Mouse (Mus musculus) lung, embryonic 16.5 days (tissue): ENCODE results near the gene Rab26. TPM values are rescaled to one million over a fixed set of nuclear protein-coding genes. Genes with fewer than 3 reads are reported as not detected.
A peak's percentile ranks its signal among the peaks of the same experiment; 100 is the strongest.

Source experiments
- ATAC-seq: fragments of 200-750 bp; cut with Nextera tagmentation; 2 replicates; pipeline ENCODE4 v1.8.0; 2017; ENCODE audit warnings: low read depth, mild to moderate bottlenecking, moderate library complexity
- H3K27ac ChIP-seq: fragments of 300-500 bp; sonication (generic); 2 replicates; pipeline ENCODE4 v1.5.1; 2014; ENCODE audit warnings: mild to moderate bottlenecking, control low read depth, low read length
- H3K27me3 ChIP-seq: fragments of 300-500 bp; sonication (generic); 2 replicates; pipeline ENCODE4 v1.6.1; 2014; ENCODE audit warnings: low read depth, low read length, mixed read lengths; ENCODE audit not compliant: control insufficient read depth, insufficient read depth
- H3K36me3 ChIP-seq: fragments of 300-500 bp; sonication (generic); 2 replicates; pipeline ENCODE4 v1.6.1; 2014; ENCODE audit warnings: low read length; ENCODE audit not compliant: control insufficient read depth, insufficient read depth
- H3K4me1 ChIP-seq: fragments of 300-500 bp; sonication (generic); replicated peaks from 2 replicates; pipeline ENCODE4 v1.6.1; 2014; ENCODE audit warnings: low read length, mixed read lengths; ENCODE audit not compliant: control insufficient read depth, insufficient read depth
- H3K4me2 ChIP-seq: fragments of 300-500 bp; sonication (generic); 2 replicates; pipeline ENCODE4 v1.6.1; 2014; ENCODE audit warnings: low read depth, low read length, control low read depth
- H3K4me3 ChIP-seq: fragments of 300-500 bp; sonication (generic); 2 replicates; pipeline ENCODE4 v1.5.1; 2014; ENCODE audit warnings: mild to moderate bottlenecking, low read length, control low read depth
- H3K9ac ChIP-seq: fragments of 300-500 bp; sonication (generic); 2 replicates; pipeline ENCODE4 v1.6.1; 2014; ENCODE audit warnings: low read length, control low read depth
- H3K9me3 ChIP-seq: fragments of 300-500 bp; sonication (generic); 2 replicates; pipeline ENCODE4 v1.6.1; 2016; ENCODE audit warnings: low read length; ENCODE audit not compliant: control insufficient read depth
- WGBS: fragments of 180-500 bp; shearing (Covaris S2); extraction: QIAGEN DNeasy Blood & Tissue Kit; methylation state at CpG from one replicate; pipeline ENCODE4 v1.1.7; 2014; 5-methylcytosine and 5-hydroxymethylcytosine counted together
- polyA plus RNA-seq: library from polyadenylated mRNA; unstranded; fragments of >200 nt; fragmentation: Nextera tagmentation; extraction: Ambion mirVana; gene quantifications from 2 replicates; pipeline ENCODE4 v1.2.1, GENCODE M21; 2015

Rab26 gene
- polyA plus RNA-seq, 1 experiment from 2014 or later: 2.6 TPM

- peak overlapping the region; percentile 3; the same call in 1 of the 2 replicates for H3K4me3 ChIP-seq
- peak overlapping the region; percentile 43; the same call in 1 of the 2 replicates for H3K4me2 ChIP-seq
- H3K27ac ChIP-seq: no peak overlapping the region
- 0 out of 2 replicates have a peak, but pooled peaks cover 2% of the 10 kb centered on the region for H3K4me1 ChIP-seq
- peak; percentile 40; the same call in 1 of the 2 replicates for ATAC-seq
- H3K9ac ChIP-seq: peak overlapping the region; percentile 57; the same call in 1 of the 2 replicates
- no peaks in the 10 kb centered on the region for H3K9me3 ChIP-seq
- H3K36me3 ChIP-seq: peaks cover 31% of the 10 kb centered on the region
- no peaks in the 10 kb centered on the region for H3K27me3 ChIP-seq
- WGBS: 29% methylated on average over 36 of the region's 36 CpGs
Observed at GRCm38 (mm10) chr17:24506332-24507070, 27.5 kb downstream of the Rab26 start.

- Histone ChIP-seq H3K27me3 (no peaks in the 10 kb centered on the region), H3K4me1 (0 out of 2 replicates have a peak, but pooled peaks cover 2% of the 10 kb centered on the region), H3K4me3 (no peak overlapping the region), H3K9me3 (no peaks in the 10 kb centered on the region), H3K36me3 (peaks cover 21% of the 10 kb centered on the region), H3K4me2 (no peak overlapping the region), H3K9ac (no peak overlapping the region), H3K27ac (no peak overlapping the region)
- no peak for ATAC-seq
- WGBS: 88% methylated on average over 30 of the region's 30 CpGs
Observed at GRCm38 (mm10) chr17:24505286-24505955, 28.6 kb downstream of the Rab26 start.

GRCm38 (mm10) chr17:24504085-24504484 is 29.9 kb downstream of the Rab26 start:
- peaks cover 8% of the 10 kb centered on the region for H3K36me3 ChIP-seq
- H3K4me1 ChIP-seq: 0 out of 2 replicates have a peak, but pooled peaks cover 2% of the 10 kb centered on the region
- no peaks in the 10 kb centered on the region for H3K9me3 ChIP-seq
- ATAC-seq: no peak
- H3K27ac ChIP-seq: no peak overlapping the region
- H3K4me2 ChIP-seq: no peak overlapping the region
- no peaks in the 10 kb centered on the region for H3K27me3 ChIP-seq
- H3K9ac ChIP-seq: no peak overlapping the region
- WGBS: 80% methylated on average over 10 of the region's 10 CpGs
- H3K4me3 ChIP-seq: no peak overlapping the region

- ATAC-seq: no peak
- Histone ChIP-seq H3K27ac (no peak overlapping the region), H3K27me3 (no peaks in the 10 kb centered on the region), H3K9me3 (no peaks in the 10 kb centered on the region), H3K4me2 (no peak overlapping the region), H3K36me3 (no peaks in the 10 kb centered on the region), H3K4me1 (0 out of 2 replicates have a peak, but pooled peaks cover 2% of the 10 kb centered on the region), H3K4me3 (no peak overlapping the region), H3K9ac (no peak overlapping the region)
- 38% methylated on average over 11 of the region's 11 CpGs for WGBS
Observed at GRCm38 (mm10) chr17:24502208-24502607, 31.8 kb downstream of the Rab26 start.

- Histone ChIP-seq H3K4me1 (no peaks in the 10 kb centered on the region), H3K27ac (no peak overlapping the region), H3K9ac (no peak overlapping the region), H3K4me3 (no peak overlapping the region), H3K27me3 (peaks cover 2% of the 10 kb centered on the region; the same call in 1 of the 2 replicates), H3K9me3 (no peaks in the 10 kb centered on the region), H3K4me2 (no peak overlapping the region), H3K36me3 (no peaks in the 10 kb centered on the region)
- WGBS: 81% methylated on average over 1 of the region's 1 CpGs
- ATAC-seq: no peak
Observed at GRCm38 (mm10) chr17:24496026-24496425, 38.0 kb downstream of the Rab26 start.

- Histone ChIP-seq H3K4me2 (no peak overlapping the region), H3K27me3 (peaks cover 2% of the 10 kb centered on the region), H3K9me3 (no peaks in the 10 kb centered on the region), H3K4me1 (no peaks in the 10 kb centered on the region), H3K9ac (no peak overlapping the region), H3K27ac (no peak overlapping the region), H3K4me3 (no peak overlapping the region), H3K36me3 (no peaks in the 10 kb centered on the region)
- 73% methylated on average over 3 of the region's 3 CpGs for WGBS
- no peak for ATAC-seq
Observed at GRCm38 (mm10) chr17:24495443-24495842, 38.6 kb downstream of the Rab26 start.

- Histone ChIP-seq H3K4me2 (no peak overlapping the region), H3K36me3 (no peaks in the 10 kb centered on the region), H3K9ac (no peak overlapping the region), H3K27ac (no peak overlapping the region), H3K4me1 (no peaks in the 10 kb centered on the region), H3K27me3 (peaks cover 7% of the 10 kb centered on the region), H3K4me3 (no peak overlapping the region), H3K9me3 (no peaks in the 10 kb centered on the region)
- ATAC-seq: no peak
- 45% methylated on average over 2 of the region's 2 CpGs for WGBS
Observed at GRCm38 (mm10) chr17:24494627-24495335, 39.2 kb downstream of the Rab26 start.

- peaks cover 32% of the 10 kb centered on the region for H3K27me3 ChIP-seq
- no peak overlapping the region for H3K4me2 ChIP-seq
- H3K9ac ChIP-seq: no peak overlapping the region
- 66% methylated on average over 4 of the region's 4 CpGs for WGBS
- no peaks in the 10 kb centered on the region for H3K36me3 ChIP-seq
- H3K4me1 ChIP-seq: peaks cover 9% of the 10 kb centered on the region
- ATAC-seq: no peak
- no peak overlapping the region for H3K27ac ChIP-seq
- no peaks in the 10 kb centered on the region for H3K9me3 ChIP-seq
- H3K4me3 ChIP-seq: no peak overlapping the region
Observed at GRCm38 (mm10) chr17:24490399-24490798, 43.6 kb downstream of the Rab26 start.
